Mouse (Mus musculus): ENCODE measurements at regions not wholly inside any gene's neighbourhood (a gene's known extent, or its start where the extent isn't known, plus 50 kb on each side); places are given as distances from the start of the nearest gene placed in this dataset.
"Not testable (repeated sequence)": the region's sequence is repeated elsewhere in the genome, so short reads cannot be mapped to it uniquely, and the experiment has no call there.

- no peak overlapping the region for H3K27ac ChIP-seq (ENCODE audit: low read depth, low read length)
- H3K4me3 ChIP-seq (ENCODE audit: low read depth, low read length): no peak overlapping the region
- no peaks in the 10 kb centered on the region for H3K9me3 ChIP-seq (ENCODE audit: control insufficient read depth, low read length)
- 93% methylated on average over 1 of the region's 1 CpGs for WGBS
- no peaks in the 10 kb centered on the region for H3K36me3 ChIP-seq (ENCODE audit: control insufficient read depth, insufficient read depth, low read length)
- no peaks in the 10 kb centered on the region for H3K27me3 ChIP-seq (ENCODE audit: control insufficient read depth, insufficient read depth, low read length)
- no peaks in the 10 kb centered on the region for H3K4me1 ChIP-seq (ENCODE audit: control insufficient read depth, insufficient read depth, low read length)
- no peak overlapping the region for H3K4me2 ChIP-seq
- ATAC-seq (ENCODE audit: low FRiP score): no peak
- no peak overlapping the region for H3K9ac ChIP-seq (ENCODE audit: low read length)
- no peak for DNase-seq (ENCODE audit: low spot score, missing footprints)
Measured at GRCm38 (mm10) chr2:17902616-17903015, 94.1 kb downstream of the H2al2a start.

GRCm38 (mm10) chr2:17900202-17900601, 96.6 kb downstream of the H2al2a start:
- H3K27me3 ChIP-seq (ENCODE audit: control insufficient read depth, insufficient read depth, low read length): no peaks in the 10 kb centered on the region
- H3K27ac ChIP-seq (ENCODE audit: low read depth, low read length): no peak overlapping the region
- H3K9me3 ChIP-seq (ENCODE audit: control insufficient read depth, low read length): no peaks in the 10 kb centered on the region
- DNase-seq (ENCODE audit: low spot score, missing footprints): no peak
- no peak overlapping the region for H3K4me2 ChIP-seq
- ATAC-seq (ENCODE audit: low FRiP score): no peak
- no peaks in the 10 kb centered on the region for H3K36me3 ChIP-seq (ENCODE audit: control insufficient read depth, insufficient read depth, low read length)
- WGBS: 44% methylated on average over 7 of the region's 8 CpGs
- H3K4me3 ChIP-seq (ENCODE audit: low read depth, low read length): no peak overlapping the region
- H3K4me1 ChIP-seq (ENCODE audit: control insufficient read depth, insufficient read depth, low read length): no peaks in the 10 kb centered on the region
- no peak overlapping the region for H3K9ac ChIP-seq (ENCODE audit: low read length)

GRCm38 (mm10) chr2:17898780-17899179, 98.0 kb downstream of the H2al2a start:
- no peaks in the 10 kb centered on the region for H3K4me1 ChIP-seq (ENCODE audit: control insufficient read depth, insufficient read depth, low read length)
- 33% methylated on average over 3 of the region's 3 CpGs for WGBS
- no peaks in the 10 kb centered on the region for H3K36me3 ChIP-seq (ENCODE audit: control insufficient read depth, insufficient read depth, low read length)
- no peak for ATAC-seq (ENCODE audit: low FRiP score)
- no peaks in the 10 kb centered on the region for H3K9me3 ChIP-seq (ENCODE audit: control insufficient read depth, low read length)
- no peak overlapping the region for H3K9ac ChIP-seq (ENCODE audit: low read length)
- no peak for DNase-seq (ENCODE audit: low spot score, missing footprints)
- H3K27me3 ChIP-seq (ENCODE audit: control insufficient read depth, insufficient read depth, low read length): no peaks in the 10 kb centered on the region
- no peak overlapping the region for H3K4me2 ChIP-seq
- H3K4me3 ChIP-seq (ENCODE audit: low read depth, low read length): no peak overlapping the region
- H3K27ac ChIP-seq (ENCODE audit: low read depth, low read length): no peak overlapping the region

- WGBS: 92% methylated on average over 2 of the region's 2 CpGs
- Histone ChIP-seq H3K9me3 (ENCODE audit: control insufficient read depth, low read length) (no peaks in the 10 kb centered on the region), H3K4me1 (ENCODE audit: control insufficient read depth, insufficient read depth, low read length) (no peaks in the 10 kb centered on the region), H3K4me2 (no peak overlapping the region), H3K27ac (ENCODE audit: low read depth, low read length) (no peak overlapping the region), H3K27me3 (ENCODE audit: control insufficient read depth, insufficient read depth, low read length) (no peaks in the 10 kb centered on the region), H3K36me3 (ENCODE audit: control insufficient read depth, insufficient read depth, low read length) (no peaks in the 10 kb centered on the region), H3K4me3 (ENCODE audit: low read depth, low read length) (no peak overlapping the region), H3K9ac (ENCODE audit: low read length) (no peak overlapping the region)
- ATAC-seq (ENCODE audit: low FRiP score) (no peak), DNase-seq (ENCODE audit: low spot score, missing footprints) (no peak)
Measured at GRCm38 (mm10) chr2:17896036-17896435, 100.7 kb downstream of the H2al2a start.

- not testable (repeated sequence) for H3K4me1 ChIP-seq (ENCODE audit: control insufficient read depth, insufficient read depth, low read length); H3K36me3 ChIP-seq (ENCODE audit: control insufficient read depth, insufficient read depth, low read length); H3K9ac ChIP-seq (ENCODE audit: low read length); H3K4me2 ChIP-seq; DNase-seq (ENCODE audit: low spot score, missing footprints); ATAC-seq (ENCODE audit: low FRiP score); H3K27me3 ChIP-seq (ENCODE audit: control insufficient read depth, insufficient read depth, low read length); H3K4me3 ChIP-seq (ENCODE audit: low read depth, low read length); H3K27ac ChIP-seq (ENCODE audit: low read depth, low read length); H3K9me3 ChIP-seq (ENCODE audit: control insufficient read depth, low read length)
- WGBS: 92% methylated on average over 7 of the region's 7 CpGs
Measured at GRCm38 (mm10) chr2:17892661-17893060, 104.1 kb downstream of the H2al2a start.

GRCm38 (mm10) chr2:17887699-17888098, 109.1 kb downstream of the H2al2a start:
- Histone ChIP-seq H3K27me3 (ENCODE audit: control insufficient read depth, insufficient read depth, low read length) (no peaks in the 10 kb centered on the region), H3K4me1 (ENCODE audit: control insufficient read depth, insufficient read depth, low read length) (no peaks in the 10 kb centered on the region), H3K4me3 (ENCODE audit: low read depth, low read length) (no peak overlapping the region), H3K9me3 (ENCODE audit: control insufficient read depth, low read length) (no peaks in the 10 kb centered on the region), H3K36me3 (ENCODE audit: control insufficient read depth, insufficient read depth, low read length) (no peaks in the 10 kb centered on the region), H3K9ac (ENCODE audit: low read length) (no peak overlapping the region), H3K27ac (ENCODE audit: low read depth, low read length) (no peak overlapping the region), H3K4me2 (no peak overlapping the region)
- ATAC-seq (ENCODE audit: low FRiP score) (no peak), DNase-seq (ENCODE audit: low spot score, missing footprints) (no peak)
- WGBS: 32% methylated on average over 3 of the region's 3 CpGs

GRCm38 (mm10) chr2:17882389-17882788, 114.4 kb downstream of the H2al2a start:
- 0 out of 2 replicates have a peak, but pooled peaks cover 4% of the 10 kb centered on the region for H3K4me1 ChIP-seq (ENCODE audit: control insufficient read depth, insufficient read depth, low read length)
- DNase-seq (ENCODE audit: low spot score, missing footprints) (no peak), ATAC-seq (ENCODE audit: low FRiP score) (no peak)
- no peak overlapping the region for H3K4me2 ChIP-seq
- H3K9ac ChIP-seq (ENCODE audit: low read length): no peak overlapping the region
- no peak overlapping the region for H3K4me3 ChIP-seq (ENCODE audit: low read depth, low read length)
- no peaks in the 10 kb centered on the region for H3K9me3 ChIP-seq (ENCODE audit: control insufficient read depth, low read length)
- 87% methylated on average over 12 of the region's 12 CpGs for WGBS
- H3K27ac ChIP-seq (ENCODE audit: low read depth, low read length): no peak overlapping the region
- H3K36me3 ChIP-seq (ENCODE audit: control insufficient read depth, insufficient read depth, low read length): no peaks in the 10 kb centered on the region
- H3K27me3 ChIP-seq (ENCODE audit: control insufficient read depth, insufficient read depth, low read length): no peaks in the 10 kb centered on the region

GRCm38 (mm10) chr2:17880800-17881717, 115.7 kb downstream of the H2al2a start:
- Histone ChIP-seq H3K27ac (ENCODE audit: low read depth, low read length) (no peak overlapping the region), H3K4me1 (ENCODE audit: control insufficient read depth, insufficient read depth, low read length) (0 out of 2 replicates have a peak, but pooled peaks cover 4% of the 10 kb centered on the region), H3K9me3 (ENCODE audit: control insufficient read depth, low read length) (no peaks in the 10 kb centered on the region), H3K4me3 (ENCODE audit: low read depth, low read length) (no peak overlapping the region), H3K27me3 (ENCODE audit: control insufficient read depth, insufficient read depth, low read length) (no peaks in the 10 kb centered on the region), H3K9ac (ENCODE audit: low read length) (no peak overlapping the region), H3K36me3 (ENCODE audit: control insufficient read depth, insufficient read depth, low read length) (no peaks in the 10 kb centered on the region), H3K4me2 (no peak overlapping the region)
- DNase-seq (ENCODE audit: low spot score, missing footprints) (no peak), ATAC-seq (ENCODE audit: low FRiP score) (0 out of 2 replicates have a peak, but pooled peaks have one; percentile 35)
- WGBS: 41% methylated on average over 11 of the region's 11 CpGs

- Histone ChIP-seq H3K9me3 (ENCODE audit: control insufficient read depth, low read length) (no peaks in the 10 kb centered on the region), H3K36me3 (ENCODE audit: control insufficient read depth, insufficient read depth, low read length) (no peaks in the 10 kb centered on the region), H3K27ac (ENCODE audit: low read depth, low read length) (no peak overlapping the region), H3K4me1 (ENCODE audit: control insufficient read depth, insufficient read depth, low read length) (0 out of 2 replicates have a peak, but pooled peaks cover 4% of the 10 kb centered on the region), H3K4me2 (no peak overlapping the region), H3K4me3 (ENCODE audit: low read depth, low read length) (no peak overlapping the region), H3K27me3 (ENCODE audit: control insufficient read depth, insufficient read depth, low read length) (no peaks in the 10 kb centered on the region), H3K9ac (ENCODE audit: low read length) (no peak overlapping the region)
- 97% methylated on average over 1 of the region's 1 CpGs for WGBS
- ATAC-seq (ENCODE audit: low FRiP score): no peak
- DNase-seq (ENCODE audit: low spot score, missing footprints): no peak
Measured at GRCm38 (mm10) chr2:17877901-17878300, 118.9 kb downstream of the H2al2a start.

Data from midbrain, embryonic 11.5 days (tissue).